Mouse (Mus musculus): Measurements from ENCODE around the gene Ifi27l2a.
"Not testable (repeated sequence)": the region's sequence is repeated elsewhere in the genome, so short reads cannot be mapped to it uniquely, and the experiment has no call there.

Ifi27l2a gene

DNA sequence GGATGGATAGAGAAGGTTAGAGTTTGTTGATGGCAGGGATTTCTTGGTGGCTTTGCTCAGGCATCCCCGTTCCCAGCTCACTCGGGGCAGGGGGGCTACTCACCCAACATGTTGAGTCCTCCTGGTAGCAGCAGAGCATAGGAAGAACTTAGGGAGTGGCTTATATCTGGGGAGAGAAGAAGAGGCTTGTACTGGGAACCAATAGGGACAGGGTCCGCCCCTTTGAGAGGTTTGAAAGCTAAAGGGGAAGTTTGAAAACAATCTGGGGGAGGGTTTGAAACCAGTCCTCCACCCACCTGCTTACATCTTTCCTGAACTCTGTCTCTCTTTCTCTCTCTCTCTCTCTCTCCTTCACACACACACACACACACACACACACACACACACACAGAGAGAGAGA is at the start of gene Ifi27l2a:
Ifi27l2a (minus strand) TSS at position 157 of the 400 bp plus-strand sequence.
- DNase-seq, result peak; percentile 40

DNA sequence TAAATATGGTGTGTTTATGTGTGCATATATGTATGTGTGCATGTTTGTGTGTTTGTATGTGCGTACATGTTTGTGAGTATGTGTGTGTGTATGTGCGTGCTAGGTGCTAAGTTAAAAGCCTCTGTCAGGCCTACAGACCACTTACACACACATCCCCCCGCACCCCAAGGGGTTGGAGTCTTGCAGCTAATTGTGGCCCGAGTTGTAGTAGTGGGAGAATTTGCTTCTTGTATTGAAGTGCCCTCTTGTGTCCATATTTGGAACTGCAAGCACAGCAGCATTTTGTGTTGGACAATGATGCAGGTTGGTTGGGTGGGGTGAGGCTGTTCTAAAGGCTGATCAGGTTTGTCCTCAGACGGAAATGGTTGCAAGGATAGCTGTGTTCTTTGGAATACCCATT is 49.3 kb upstream of the Ifi27l2a start:
- DNase-seq, result peak; percentile 93

GRCm38 (mm10) chr12:103491091-103491730 is 47.7 kb upstream of the Ifi27l2a start:
- no peak for DNase-seq

- no peak for DNase-seq
Measured at GRCm38 (mm10) chr12:103487750-103488149, 44.3 kb upstream of the Ifi27l2a start.

GRCm38 (mm10) chr12:103487276-103487675 is 43.8 kb upstream of the Ifi27l2a start:
- DNase-seq, result peak; percentile 63

DNA sequence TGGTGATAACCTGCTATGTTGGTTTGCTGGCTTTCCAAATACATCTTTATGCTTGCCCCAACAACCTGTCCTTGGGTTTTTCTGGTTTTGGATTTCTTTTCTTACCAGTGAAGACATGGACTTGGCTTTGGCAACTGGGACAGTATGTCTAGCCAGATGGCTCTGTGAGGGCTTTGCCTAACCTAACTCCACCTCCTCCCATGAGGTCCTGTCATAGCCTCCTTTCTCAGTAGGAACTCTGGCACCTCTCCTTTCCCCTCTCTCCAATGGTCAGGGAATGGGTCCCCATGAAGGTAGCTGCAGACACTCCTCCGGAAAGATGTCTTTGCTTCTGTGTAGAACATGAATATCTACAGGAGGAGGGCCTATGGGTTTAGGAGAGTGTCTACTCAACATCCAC is 43.2 kb upstream of the Ifi27l2a start:
- peak; percentile 44 for DNase-seq

- not testable (repeated sequence) for DNase-seq
Measured at GRCm38 (mm10) chr12:103484200-103484972, 40.9 kb upstream of the Ifi27l2a start.

DNA sequence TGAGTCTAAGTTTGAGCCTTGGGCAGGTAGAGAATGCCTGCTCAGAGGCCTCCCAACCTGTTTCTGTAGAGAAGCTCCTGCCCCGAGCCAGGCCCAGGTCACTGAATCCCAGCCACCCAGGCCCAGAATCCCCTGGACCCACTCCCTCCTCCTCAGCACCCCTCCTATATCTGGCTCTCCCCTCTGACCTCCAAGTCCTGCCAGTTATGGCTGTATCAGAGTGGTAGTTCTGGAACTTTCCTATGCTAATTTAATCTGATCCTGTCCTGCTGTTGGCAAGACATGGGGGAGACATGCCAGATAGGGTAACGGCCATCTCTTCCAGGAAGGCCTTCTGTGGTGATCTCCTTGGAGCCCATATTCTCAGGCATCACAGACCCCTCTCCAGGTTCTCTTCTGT is 39.3 kb upstream of the Ifi27l2a start:
- no peak for DNase-seq

DNA sequence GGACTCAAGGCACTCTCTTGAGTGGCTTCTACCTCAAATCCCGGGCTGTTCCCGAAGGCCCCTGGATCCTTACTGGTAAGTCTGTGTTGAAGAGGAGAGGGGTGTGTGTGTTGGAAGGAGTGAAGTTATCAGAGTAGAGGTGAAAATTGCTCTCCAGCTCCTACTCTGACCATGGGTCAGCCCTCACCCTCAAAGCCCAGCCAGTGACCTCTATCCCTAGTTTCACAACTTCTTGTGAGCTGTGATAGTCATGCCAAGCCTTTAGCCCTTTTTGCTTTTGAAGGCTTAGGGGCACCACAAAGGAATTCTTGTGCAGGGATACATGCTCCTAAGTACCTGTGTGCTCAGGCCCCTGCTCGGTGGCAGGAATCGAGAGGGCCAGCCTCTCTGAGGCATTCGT is 38.2 kb upstream of the Ifi27l2a start:
- peak; percentile 32 for DNase-seq

GRCm38 (mm10) chr12:103477461-103478015 is 34.1 kb upstream of the Ifi27l2a start:
- DNase-seq, result no peak

DNA sequence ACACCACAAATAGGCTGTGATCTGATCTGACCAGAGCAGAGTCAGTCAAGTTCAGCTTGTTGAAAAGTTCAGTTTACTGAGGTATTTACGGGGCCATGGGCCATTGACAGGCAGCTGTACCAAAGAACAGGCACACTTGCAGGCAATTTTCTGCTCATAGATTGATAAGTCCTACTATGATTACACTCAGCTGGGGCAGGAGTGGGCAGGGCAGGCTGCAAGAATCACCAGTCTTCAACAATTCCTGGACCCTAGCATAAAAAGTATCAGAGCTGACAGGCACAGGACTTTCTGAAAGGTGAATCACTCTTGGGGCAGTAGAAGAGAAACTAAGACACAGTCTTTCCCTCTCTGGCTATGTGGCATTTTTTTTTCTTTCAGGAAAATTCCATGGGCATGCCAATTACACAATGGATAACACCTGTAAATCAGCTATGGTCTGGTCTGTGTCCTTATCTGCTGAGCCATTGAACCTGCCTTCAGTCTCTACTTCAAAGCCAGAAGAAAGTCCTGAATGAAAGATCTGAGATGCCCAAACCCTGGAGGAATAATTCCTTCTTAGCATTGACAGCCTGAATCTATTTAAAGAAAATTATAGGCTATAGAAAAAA is 33.4 kb upstream of the Ifi27l2a start:
- DNase-seq, result no peak

DNA sequence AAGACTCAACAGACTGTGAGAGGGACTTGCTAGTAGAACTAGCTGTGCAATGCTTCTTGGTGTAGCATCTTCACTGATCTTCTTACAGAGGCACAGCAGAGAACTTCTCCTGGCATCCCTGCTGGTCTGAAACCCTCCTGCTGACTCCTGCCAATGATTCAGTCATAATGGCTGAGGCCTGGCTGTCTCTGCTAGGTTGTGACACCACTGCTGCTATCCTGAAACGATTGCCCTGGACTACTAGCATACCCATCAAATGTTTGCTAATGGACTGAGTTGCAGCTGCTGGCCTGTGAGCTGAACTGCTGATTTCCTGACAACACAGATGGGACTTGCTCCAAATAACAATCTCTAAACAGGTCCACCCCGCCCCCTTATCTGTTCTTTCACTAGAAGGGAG is 31.0 kb upstream of the Ifi27l2a start:
- peak; percentile 40 for DNase-seq

DNA sequence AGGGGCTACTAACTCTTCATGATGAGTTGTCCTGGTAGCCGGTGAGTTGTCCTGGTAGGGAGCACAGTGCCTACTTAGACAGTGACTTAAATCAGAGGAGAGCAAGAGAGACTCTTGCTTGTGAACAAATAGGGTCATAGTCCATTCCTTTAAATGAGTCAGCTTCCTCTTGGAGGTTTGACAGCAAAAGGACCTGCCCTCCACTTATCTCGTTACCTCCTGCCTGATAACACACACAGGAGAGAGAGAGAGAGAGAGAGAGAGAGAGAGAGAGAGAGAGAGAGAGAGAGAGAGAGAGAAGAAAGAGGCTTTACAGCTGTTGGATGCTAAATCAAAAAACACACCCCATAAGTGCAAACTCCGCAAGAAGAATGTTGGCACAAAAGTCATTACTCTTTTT is 13.7 kb upstream of the Ifi27l2a start, which contains the start of gene Ifi27l2b:
Ifi27l2b (minus strand) TSS at position 84 of the 400 bp plus-strand sequence.
- no peak for DNase-seq

GRCm38 (mm10) chr12:103456727-103457126 is 13.2 kb upstream of the Ifi27l2a start:
- not testable (repeated sequence) for DNase-seq

GRCm38 (mm10) chr12:103453361-103453760 is 9.9 kb upstream of the Ifi27l2a start:
- DNase-seq, result no peak

- DNase-seq, result no peak
Measured at GRCm38 (mm10) chr12:103445060-103445459, 1.6 kb upstream of the Ifi27l2a start.

- not testable (repeated sequence) for DNase-seq
Measured at GRCm38 (mm10) chr12:103444261-103444660, 781 bp upstream of the Ifi27l2a start.

DNA sequence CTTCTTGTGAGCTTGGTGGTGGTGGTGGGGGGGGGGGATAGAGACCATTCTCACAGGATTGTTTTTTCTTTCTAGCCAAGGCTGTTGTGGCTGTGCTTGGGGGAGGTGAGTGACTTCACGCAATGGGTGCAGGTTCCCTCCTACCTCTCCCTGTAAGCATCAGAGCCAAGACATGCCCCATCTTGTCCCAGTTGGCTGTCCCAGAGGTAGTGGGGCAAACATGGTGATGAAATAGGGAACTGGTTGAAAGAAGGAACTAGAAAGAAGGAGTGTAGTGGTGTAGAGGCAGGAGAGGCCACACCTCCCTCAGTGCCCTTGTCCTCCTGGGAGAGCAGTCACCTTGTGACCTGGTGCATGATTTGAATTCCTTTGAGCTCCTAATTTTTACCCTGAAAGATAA is 5.9 kb downstream of the Ifi27l2a start:
- no peak for DNase-seq

- DNase-seq, result no peak
Measured at GRCm38 (mm10) chr12:103434861-103435260, 8.6 kb downstream of the Ifi27l2a start.

- peak; percentile 94 for DNase-seq
Measured at GRCm38 (mm10) chr12:103433986-103434731, 9.3 kb downstream of the Ifi27l2a start, which contains the start of gene Ifi27. Gene Ifi27, plus strand, starts transcription at chr12:103434211.

DNA sequence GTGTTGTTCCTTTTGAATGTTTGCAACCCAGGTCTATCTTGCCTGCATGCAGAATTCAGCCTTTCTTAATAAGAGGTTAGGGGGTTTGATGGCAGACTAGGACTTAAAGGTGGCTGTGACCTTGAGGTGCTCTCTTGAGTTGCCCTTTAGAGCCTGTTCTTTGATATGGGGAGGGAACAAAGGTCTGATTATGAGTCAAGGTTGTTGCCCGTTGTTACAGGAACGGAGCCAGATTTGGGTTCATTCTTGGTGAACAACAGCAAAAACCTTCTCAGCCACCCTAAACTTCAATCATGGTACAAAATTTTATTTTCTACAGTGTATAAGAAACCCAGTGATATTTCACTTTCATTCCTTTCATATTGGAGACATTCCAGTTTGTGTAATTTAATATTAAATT is 10.1 kb downstream of the Ifi27l2a start:
- no peak for DNase-seq

DNA sequence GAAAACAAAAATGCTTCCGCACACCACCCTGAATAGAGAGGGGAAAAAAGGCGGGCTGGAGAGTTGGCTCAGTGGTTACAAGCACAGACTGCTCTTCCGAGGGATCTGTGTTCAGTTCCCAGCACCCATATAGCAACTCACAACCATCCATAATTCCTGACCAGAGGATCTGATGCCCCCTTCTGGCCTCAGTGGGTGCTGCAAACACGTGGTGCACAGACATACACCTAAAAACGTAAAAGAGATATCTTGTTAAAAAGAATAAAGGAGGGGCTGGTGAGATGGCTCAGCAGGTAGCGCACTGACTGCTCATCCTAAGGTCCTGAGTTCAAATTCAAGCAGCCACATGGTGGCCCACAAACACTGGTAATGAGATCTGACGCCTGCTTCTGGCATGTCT is 16.8 kb downstream of the Ifi27l2a start:
- no peak for DNase-seq
